Mouse (Mus musculus): ENCODE results near the gene St7l. TPM values are rescaled to one million over a fixed set of nuclear protein-coding genes. Genes with fewer than 3 reads are reported as not detected.

St7l gene
- polyA plus RNA-seq, 1 experiment from 2014 or later = 39.7 TPM

DNA sequence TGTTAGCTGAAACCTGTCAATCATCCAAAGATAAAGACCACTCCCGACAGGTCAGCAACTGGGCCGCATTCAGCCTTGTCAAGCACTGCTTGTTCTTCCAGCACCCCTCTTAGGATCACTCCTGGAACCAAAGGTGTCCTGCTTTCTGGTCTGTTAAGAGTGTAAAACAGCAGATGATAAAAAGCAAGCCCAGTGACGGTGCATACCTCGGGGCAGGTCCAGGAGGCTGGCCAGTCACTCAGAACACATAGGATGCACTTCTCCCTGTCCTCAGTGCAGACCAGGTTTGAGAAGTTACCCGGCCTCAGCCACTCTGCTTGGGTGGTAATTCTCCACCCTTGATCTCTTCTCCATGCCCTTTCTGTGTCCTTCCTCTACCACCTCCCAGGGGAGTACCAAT lies 78.9 kb downstream of the St7l start:
- DNase-seq (ENCODE audit: low spot score) (no peak), ATAC-seq (replicated peaks; ENCODE audit: insufficient number of reproducible peaks, low FRiP score, low TSS enrichment, low read depth) (no peak)
- no peak overlapping the region for H3K4me2 ChIP-seq (ENCODE audit: low read depth, low read length)
- H3K27me3 ChIP-seq (ENCODE audit: control insufficient read depth, insufficient read depth, low read length) = no peaks in the 10 kb centered on the region
- no peak overlapping the region for H3K27ac ChIP-seq (replicated peaks; ENCODE audit: low read depth, low read length)
- H3K9me3 ChIP-seq (replicated peaks; ENCODE audit: control insufficient read depth, low read length) = no peaks in the 10 kb centered on the region
- 0 out of 2 replicates have a peak, but pooled peaks cover 3% of the 10 kb centered on the region for H3K4me1 ChIP-seq (ENCODE audit: control insufficient read depth, insufficient read depth, low read length)
- no peak overlapping the region for H3K9ac ChIP-seq (replicated peaks; ENCODE audit: low read length)
- no peak overlapping the region for H3K4me3 ChIP-seq (ENCODE audit: low read depth, low read length)
- WGBS = 48% methylated on average over 5 of the region's 5 CpGs
- no peaks in the 10 kb centered on the region for H3K36me3 ChIP-seq (replicated peaks; ENCODE audit: control insufficient read depth, insufficient read depth, low read depth, low read length)

- 41% methylated on average over 8 of the region's 8 CpGs for WGBS
- Histone ChIP-seq H3K27ac (replicated peaks; ENCODE audit: low read depth, low read length) (no peak overlapping the region), H3K4me2 (ENCODE audit: low read depth, low read length) (no peak overlapping the region)
These were observed 79.5 kb downstream of the St7l start for GRCm38 (mm10) chr3:104943333-104943732.

DNA sequence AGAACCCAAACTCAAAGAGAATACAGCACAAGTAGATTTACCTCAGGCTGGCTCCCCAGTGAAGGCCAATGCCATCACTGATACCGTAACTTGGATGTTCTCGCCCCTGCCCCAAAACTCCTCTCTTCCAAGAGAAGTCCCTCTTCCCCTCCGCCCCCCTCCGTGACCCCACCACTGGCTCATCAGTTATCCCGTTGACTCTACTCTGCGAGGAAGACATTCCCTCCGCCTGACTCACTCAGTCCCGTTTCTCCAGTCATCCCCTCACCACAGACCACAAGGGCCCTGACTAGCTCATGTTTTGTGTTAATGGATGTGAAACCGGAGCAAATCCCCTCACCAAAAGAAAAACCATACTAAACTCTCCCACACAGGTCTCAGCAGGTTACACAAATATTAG lies 81.1 kb downstream of the St7l start:
- DNase-seq (ENCODE audit: low spot score) (no peak), ATAC-seq (replicated peaks; ENCODE audit: insufficient number of reproducible peaks, low FRiP score, low TSS enrichment, low read depth) (no peak)
- WGBS = 75% methylated on average over 9 of the region's 9 CpGs
- H3K9ac ChIP-seq (replicated peaks; ENCODE audit: low read length) = no peak overlapping the region
- no peak overlapping the region for H3K4me3 ChIP-seq (ENCODE audit: low read depth, low read length)
- no peaks in the 10 kb centered on the region for H3K9me3 ChIP-seq (replicated peaks; ENCODE audit: control insufficient read depth, low read length)
- H3K4me1 ChIP-seq (ENCODE audit: control insufficient read depth, insufficient read depth, low read length) = 0 out of 2 replicates have a peak, but pooled peaks cover 3% of the 10 kb centered on the region
- H3K4me2 ChIP-seq (ENCODE audit: low read depth, low read length) = no peak overlapping the region
- no peaks in the 10 kb centered on the region for H3K27me3 ChIP-seq (ENCODE audit: control insufficient read depth, insufficient read depth, low read length)
- H3K27ac ChIP-seq (replicated peaks; ENCODE audit: low read depth, low read length) = no peak overlapping the region
- no peaks in the 10 kb centered on the region for H3K36me3 ChIP-seq (replicated peaks; ENCODE audit: control insufficient read depth, insufficient read depth, low read depth, low read length)

More at GRCm38 (mm10) chr3:104943333-104943732, 79.5 kb downstream of the St7l start:
- Histone ChIP-seq H3K9ac (replicated peaks; ENCODE audit: low read length) (no peak overlapping the region), H3K36me3 (replicated peaks; ENCODE audit: control insufficient read depth, insufficient read depth, low read depth, low read length) (no peaks in the 10 kb centered on the region), H3K27me3 (ENCODE audit: control insufficient read depth, insufficient read depth, low read length) (no peaks in the 10 kb centered on the region), H3K4me1 (ENCODE audit: control insufficient read depth, insufficient read depth, low read length) (0 out of 2 replicates have a peak, but pooled peaks cover 3% of the 10 kb centered on the region), H3K9me3 (replicated peaks; ENCODE audit: control insufficient read depth, low read length) (no peaks in the 10 kb centered on the region), H3K4me3 (ENCODE audit: low read depth, low read length) (no peak overlapping the region)
- DNase-seq (ENCODE audit: low spot score) (no peak), ATAC-seq (replicated peaks; ENCODE audit: insufficient number of reproducible peaks, low FRiP score, low TSS enrichment, low read depth) (0 out of 2 replicates have a peak, but pooled peaks have one; percentile 36)

DNA sequence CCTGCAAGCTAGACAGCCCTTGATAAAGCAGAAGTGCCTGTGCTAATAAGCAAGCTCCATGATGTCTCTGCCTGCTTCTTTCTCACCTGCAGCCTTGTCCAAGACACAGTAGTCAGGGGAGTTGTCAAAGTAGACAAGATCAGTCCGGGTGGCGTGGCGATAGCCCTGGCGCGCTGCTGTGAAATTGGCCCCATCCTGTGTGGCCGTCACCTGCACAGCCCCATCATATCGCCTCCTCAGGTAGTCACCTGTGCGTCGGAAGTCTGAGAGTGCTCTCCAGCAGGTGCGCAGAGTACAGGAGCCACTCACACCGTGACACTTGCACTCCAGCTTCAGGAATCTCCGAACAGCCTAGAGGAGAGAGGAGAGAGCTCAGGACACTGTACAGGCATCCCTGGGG lies 87.1 kb downstream of the St7l start:
- Histone ChIP-seq H3K27ac (replicated peaks; ENCODE audit: low read depth, low read length) (no peak overlapping the region), H3K36me3 (replicated peaks; ENCODE audit: control insufficient read depth, insufficient read depth, low read depth, low read length) (no peaks in the 10 kb centered on the region; the same call in 1 of the 2 replicates), H3K9me3 (replicated peaks; ENCODE audit: control insufficient read depth, low read length) (no peaks in the 10 kb centered on the region), H3K4me1 (ENCODE audit: control insufficient read depth, insufficient read depth, low read length) (no peaks in the 10 kb centered on the region), H3K4me3 (ENCODE audit: low read depth, low read length) (no peak overlapping the region), H3K27me3 (ENCODE audit: control insufficient read depth, insufficient read depth, low read length) (no peaks in the 10 kb centered on the region), H3K4me2 (ENCODE audit: low read depth, low read length) (no peak overlapping the region), H3K9ac (replicated peaks; ENCODE audit: low read length) (no peak overlapping the region)
- ATAC-seq (replicated peaks; ENCODE audit: insufficient number of reproducible peaks, low FRiP score, low TSS enrichment, low read depth) (no peak), DNase-seq (ENCODE audit: low spot score) (no peak)
- 92% methylated on average over 12 of the region's 12 CpGs for WGBS

GRCm38 (mm10) chr3:104952891-104953670 lies 89.3 kb downstream of the St7l start:
- Histone ChIP-seq H3K4me2 (ENCODE audit: low read depth, low read length) (no peak overlapping the region), H3K4me3 (ENCODE audit: low read depth, low read length) (no peak overlapping the region), H3K9ac (replicated peaks; ENCODE audit: low read length) (no peak overlapping the region), H3K9me3 (replicated peaks; ENCODE audit: control insufficient read depth, low read length) (no peaks in the 10 kb centered on the region), H3K36me3 (replicated peaks; ENCODE audit: control insufficient read depth, insufficient read depth, low read depth, low read length) (no peaks in the 10 kb centered on the region; the same call in 1 of the 2 replicates), H3K27me3 (ENCODE audit: control insufficient read depth, insufficient read depth, low read length) (no peaks in the 10 kb centered on the region), H3K27ac (replicated peaks; ENCODE audit: low read depth, low read length) (no peak overlapping the region), H3K4me1 (ENCODE audit: control insufficient read depth, insufficient read depth, low read length) (0 out of 2 replicates have a peak, but pooled peaks cover 4% of the 10 kb centered on the region)
- WGBS = 90% methylated on average over 23 of the region's 23 CpGs
- ATAC-seq (replicated peaks; ENCODE audit: insufficient number of reproducible peaks, low FRiP score, low TSS enrichment, low read depth) (no peak), DNase-seq (ENCODE audit: low spot score) (no peak)

GRCm38 (mm10) chr3:104954137-104954536 lies 90.3 kb downstream of the St7l start:
- no peaks in the 10 kb centered on the region for H3K9me3 ChIP-seq (replicated peaks; ENCODE audit: control insufficient read depth, low read length)
- peaks cover 5% of the 10 kb centered on the region for H3K27me3 ChIP-seq (ENCODE audit: control insufficient read depth, insufficient read depth, low read length)
- no peak overlapping the region for H3K27ac ChIP-seq (replicated peaks; ENCODE audit: low read depth, low read length)
- H3K4me2 ChIP-seq (ENCODE audit: low read depth, low read length) = no peak overlapping the region
- no peaks in the 10 kb centered on the region; the same call in 1 of the 2 replicates for H3K36me3 ChIP-seq (replicated peaks; ENCODE audit: control insufficient read depth, insufficient read depth, low read depth, low read length)
- 98% methylated on average over 3 of the region's 3 CpGs for WGBS
- DNase-seq (ENCODE audit: low spot score) (no peak), ATAC-seq (replicated peaks; ENCODE audit: insufficient number of reproducible peaks, low FRiP score, low TSS enrichment, low read depth) (no peak)
- H3K9ac ChIP-seq (replicated peaks; ENCODE audit: low read length) = no peak overlapping the region
- no peak overlapping the region for H3K4me3 ChIP-seq (ENCODE audit: low read depth, low read length)
- 0 out of 2 replicates have a peak, but pooled peaks cover 4% of the 10 kb centered on the region for H3K4me1 ChIP-seq (ENCODE audit: control insufficient read depth, insufficient read depth, low read length)

DNA sequence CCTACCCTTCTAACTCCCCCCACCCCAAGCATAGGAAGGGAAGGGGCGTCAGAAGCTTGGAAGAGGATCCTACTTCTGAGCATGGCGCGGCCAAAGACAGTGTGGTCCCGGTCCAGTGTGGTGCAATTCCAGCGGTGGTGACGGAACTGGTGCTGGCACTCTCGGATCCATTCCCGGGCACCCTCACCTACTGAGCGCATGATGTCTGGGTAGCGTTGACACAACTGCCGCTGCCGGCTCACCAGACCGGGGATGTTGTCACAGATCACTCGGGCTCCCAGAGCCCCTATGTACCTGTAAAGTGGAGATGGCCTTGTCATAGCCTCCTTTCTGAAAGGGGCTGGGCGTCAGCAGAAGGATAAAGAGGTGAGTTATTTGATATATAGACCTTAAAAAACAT lies 90.7 kb downstream of the St7l start:
- no peak for DNase-seq (ENCODE audit: low spot score)
- H3K27me3 ChIP-seq (ENCODE audit: control insufficient read depth, insufficient read depth, low read length) = peaks cover 5% of the 10 kb centered on the region
- no peaks in the 10 kb centered on the region; the same call in 1 of the 2 replicates for H3K36me3 ChIP-seq (replicated peaks; ENCODE audit: control insufficient read depth, insufficient read depth, low read depth, low read length)

GRCm38 (mm10) chr3:104956131-104956581 lies 92.4 kb downstream of the St7l start:
- DNase-seq (ENCODE audit: low spot score) (no peak), ATAC-seq (replicated peaks; ENCODE audit: insufficient number of reproducible peaks, low FRiP score, low TSS enrichment, low read depth) (no peak)
- peaks cover 6% of the 10 kb centered on the region; the same call in 1 of the 2 replicates for H3K4me1 ChIP-seq (ENCODE audit: control insufficient read depth, insufficient read depth, low read length)
- no peaks in the 10 kb centered on the region; the same call in 1 of the 2 replicates for H3K36me3 ChIP-seq (replicated peaks; ENCODE audit: control insufficient read depth, insufficient read depth, low read depth, low read length)
- peaks cover 20% of the 10 kb centered on the region for H3K27me3 ChIP-seq (ENCODE audit: control insufficient read depth, insufficient read depth, low read length)
- H3K27ac ChIP-seq (replicated peaks; ENCODE audit: low read depth, low read length) = no peak overlapping the region
- H3K4me3 ChIP-seq (ENCODE audit: low read depth, low read length) = no peak overlapping the region
- no peak overlapping the region for H3K9ac ChIP-seq (replicated peaks; ENCODE audit: low read length)
- WGBS = 78% methylated on average over 6 of the region's 6 CpGs
- H3K4me2 ChIP-seq (ENCODE audit: low read depth, low read length) = no peak overlapping the region; the same call in 1 of the 2 replicates
- no peaks in the 10 kb centered on the region for H3K9me3 ChIP-seq (replicated peaks; ENCODE audit: control insufficient read depth, low read length)

More for the DNA sequence above, 90.7 kb downstream of the St7l start:
- Histone ChIP-seq H3K4me3 (ENCODE audit: low read depth, low read length) (no peak overlapping the region), H3K4me2 (ENCODE audit: low read depth, low read length) (no peak overlapping the region), H3K9ac (replicated peaks; ENCODE audit: low read length) (no peak overlapping the region), H3K27ac (replicated peaks; ENCODE audit: low read depth, low read length) (no peak overlapping the region), H3K9me3 (replicated peaks; ENCODE audit: control insufficient read depth, low read length) (no peaks in the 10 kb centered on the region), H3K4me1 (ENCODE audit: control insufficient read depth, insufficient read depth, low read length) (0 out of 2 replicates have a peak, but pooled peaks cover 4% of the 10 kb centered on the region)
- ATAC-seq (replicated peaks; ENCODE audit: insufficient number of reproducible peaks, low FRiP score, low TSS enrichment, low read depth) = no peak
- WGBS = 96% methylated on average over 15 of the region's 15 CpGs
